Mouse (Mus musculus) kidney, postnatal 0 days (tissue): ENCODE measurements at regions not wholly inside any gene's neighbourhood (a gene's known extent, or its start where the extent isn't known, plus 50 kb on each side); places are given as distances from the start of the nearest gene placed in this dataset.
A peak's percentile ranks its signal among the peaks of the same experiment; 100 is the strongest.

ENCODE experiments used
- ATAC-seq: fragments of 200-750 bp; cut with Nextera tagmentation; replicated peaks from 2 replicates; pipeline ENCODE4 v1.8.0; 2017; ENCODE audit warnings: low read depth, moderate number of reproducible peaks, moderate TSS enrichment, moderate library complexity; ENCODE audit not compliant: low FRiP score
- DNase-seq: peaks from one replicate; pipeline ENCODE4 v3.0.0-alpha.2; 2016; ENCODE audit warnings: low spot score
- H3K27ac ChIP-seq: fragments of 300-500 bp; sonication (generic); 2 replicates; pipeline ENCODE4 v1.5.1; 2014; ENCODE audit warnings: mild to moderate bottlenecking
- H3K27me3 ChIP-seq: fragments of 300-500 bp; sonication (generic); 2 replicates; pipeline ENCODE4 v1.6.1; 2014; ENCODE audit warnings: low read length, mixed read lengths; ENCODE audit not compliant: insufficient read depth
- H3K36me3 ChIP-seq: fragments of 300-500 bp; sonication (generic); 2 replicates; pipeline ENCODE4 v1.6.1; 2014; ENCODE audit warnings: low read length, mixed read lengths; ENCODE audit not compliant: insufficient read depth
- H3K4me1 ChIP-seq: fragments of 300-500 bp; sonication (generic); replicated peaks from 2 replicates; pipeline ENCODE4 v1.6.1; 2014; ENCODE audit warnings: antibody characterized with exemption, low read length, mixed read lengths; ENCODE audit not compliant: insufficient read depth
- H3K4me2 ChIP-seq: fragments of 300-500 bp; sonication (generic); 2 replicates; pipeline ENCODE4 v1.6.1; 2014; ENCODE audit warnings: mild to moderate bottlenecking, low read length, moderate library complexity, mixed read lengths
- H3K4me3 ChIP-seq: fragments of 300-500 bp; sonication (generic); replicated peaks from 2 replicates; pipeline ENCODE4 v1.5.1; 2014; ENCODE audit warnings: low read depth, low read length
- H3K9ac ChIP-seq: fragments of 300-500 bp; sonication (generic); 2 replicates; pipeline ENCODE4 v1.6.1; 2014; ENCODE audit warnings: low read depth, low read length
- H3K9me3 ChIP-seq: fragments of 300-500 bp; sonication (generic); replicated peaks from 2 replicates; pipeline ENCODE4 v1.6.1; 2016; ENCODE audit warnings: low read length, inconsistent platforms, mixed read lengths
- CTCF ChIP-seq: IDR thresholded peaks from 2 replicates; pipeline ENCODE4 v1.5.1; 2016; ENCODE audit warnings: antibody characterized with exemption, low read depth, mild to moderate bottlenecking, moderate library complexity
- WGBS: fragments of 180-500 bp; shearing (Covaris S2); extraction: QIAGEN DNeasy Blood & Tissue Kit; methylation state at CpG from one replicate; pipeline ENCODE4 v1.1.7; 2014; 5-methylcytosine and 5-hydroxymethylcytosine counted together

DNA sequence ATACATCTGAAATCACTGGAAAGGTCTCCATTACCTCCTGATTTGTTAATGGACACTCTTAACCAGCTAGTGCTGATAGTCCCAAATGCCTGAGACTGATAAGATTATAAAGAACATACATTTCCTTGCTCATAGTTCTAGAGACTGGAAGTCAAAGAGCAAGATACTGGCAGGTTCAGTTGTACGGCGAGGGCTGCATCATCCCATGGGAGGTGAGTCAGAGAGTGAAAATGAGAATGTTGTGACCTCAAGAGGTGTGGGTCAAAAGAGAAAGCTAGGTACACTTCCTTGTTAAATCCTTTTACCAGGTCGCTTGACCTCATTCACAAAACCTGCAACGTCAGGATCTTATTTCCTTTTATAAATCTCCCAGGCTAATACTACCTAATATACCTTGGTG is 72.7 kb upstream of the Klf12 start:
- no peak for ATAC-seq
- no peaks in the 10 kb centered on the region for H3K4me1 ChIP-seq
- no peaks in the 10 kb centered on the region for H3K9me3 ChIP-seq
- H3K4me2 ChIP-seq: no peak overlapping the region
- H3K27me3 ChIP-seq: no peaks in the 10 kb centered on the region
- H3K4me3 ChIP-seq: no peak overlapping the region
- WGBS: 73% methylated on average over 4 of the region's 4 CpGs
- H3K36me3 ChIP-seq: no peaks in the 10 kb centered on the region
- no peak overlapping the region for H3K27ac ChIP-seq
- TF ChIP-seq CTCF: no peak
- no peak for DNase-seq
- no peak overlapping the region for H3K9ac ChIP-seq

DNA sequence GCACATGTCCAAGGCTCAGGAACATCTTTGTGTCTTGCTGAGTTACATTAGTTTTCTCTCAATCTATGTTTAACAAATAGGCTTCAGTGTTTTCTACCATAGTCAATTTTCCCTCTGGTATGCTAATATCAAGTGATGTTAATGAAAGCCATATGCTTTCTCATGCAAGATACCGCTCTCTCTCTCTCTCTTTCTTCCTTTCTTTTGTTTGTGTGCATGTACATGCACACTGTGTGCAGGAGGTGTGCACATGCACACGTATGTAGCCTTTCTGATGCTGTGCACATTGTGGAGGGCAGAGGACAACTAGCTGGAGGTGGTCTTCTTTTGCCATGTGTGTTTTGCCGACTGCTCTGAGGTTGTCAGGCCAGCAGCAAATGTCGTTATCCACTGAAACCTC is 69.0 kb upstream of the Klf12 start:
- DNase-seq (no peak), ATAC-seq (no peak)
- Histone ChIP-seq H3K4me3 (no peak overlapping the region), H3K27me3 (no peaks in the 10 kb centered on the region), H3K9me3 (no peaks in the 10 kb centered on the region), H3K27ac (no peak overlapping the region), H3K36me3 (no peaks in the 10 kb centered on the region), H3K9ac (no peak overlapping the region), H3K4me2 (no peak overlapping the region), H3K4me1 (no peaks in the 10 kb centered on the region)
- TF ChIP-seq CTCF: no peak
- 58% methylated on average over 4 of the region's 4 CpGs for WGBS

DNA sequence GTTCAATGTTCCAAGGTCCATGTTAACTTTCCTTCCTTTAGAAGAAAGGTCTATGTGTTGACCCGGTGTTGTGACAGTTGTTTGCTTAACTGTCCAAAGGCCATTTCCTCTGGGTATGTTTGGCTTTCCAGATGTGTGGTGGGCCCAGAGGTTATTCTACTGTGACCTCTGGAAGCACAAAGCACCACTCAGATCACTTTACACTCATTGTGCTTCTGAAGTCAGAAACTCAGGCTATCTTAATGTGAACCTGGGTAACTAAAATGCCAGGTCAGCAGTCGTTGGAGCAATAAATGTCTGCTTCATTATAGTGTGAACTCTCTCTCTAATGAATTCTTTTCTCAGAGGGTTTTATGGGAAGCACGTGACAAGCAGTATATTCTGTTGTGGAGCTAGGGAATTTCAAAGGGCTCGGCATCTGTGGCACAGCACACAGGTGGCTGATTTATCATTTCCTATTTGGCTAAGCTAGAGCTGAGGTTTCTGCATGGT is 68.5 kb upstream of the Klf12 start:
- TF ChIP-seq CTCF: no peak

DNA sequence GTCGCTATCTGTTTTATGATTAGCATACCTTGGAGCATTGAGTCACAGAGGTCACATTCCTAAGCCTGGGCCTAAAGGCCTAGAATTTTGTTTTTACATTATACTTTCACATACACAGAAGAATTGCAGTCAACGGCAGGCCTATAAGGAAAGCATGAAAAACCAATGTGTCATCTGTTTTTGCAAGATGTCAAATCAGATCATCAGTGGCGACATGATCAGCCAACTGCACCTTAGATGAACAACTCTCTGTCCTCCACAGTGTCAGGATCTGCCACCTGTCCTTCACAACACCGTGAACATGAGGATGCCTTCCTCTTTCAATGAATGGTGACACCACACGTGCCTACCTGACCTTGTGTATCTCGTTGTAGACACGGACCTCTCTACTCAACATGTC is 66.5 kb upstream of the Klf12 start:
- ATAC-seq: no peak
- H3K9ac ChIP-seq: no peak overlapping the region
- TF ChIP-seq CTCF: no peak
- 92% methylated on average over 7 of the region's 7 CpGs for WGBS
- no peak for DNase-seq
- H3K4me1 ChIP-seq: no peaks in the 10 kb centered on the region
- H3K9me3 ChIP-seq: no peaks in the 10 kb centered on the region
- no peak overlapping the region for H3K27ac ChIP-seq
- no peak overlapping the region for H3K4me2 ChIP-seq
- H3K4me3 ChIP-seq: no peak overlapping the region
- H3K27me3 ChIP-seq: no peaks in the 10 kb centered on the region
- H3K36me3 ChIP-seq: no peaks in the 10 kb centered on the region

More for the DNA sequence above, 68.5 kb upstream of the Klf12 start:
- Histone ChIP-seq H3K4me2 (no peak overlapping the region), H3K36me3 (no peaks in the 10 kb centered on the region), H3K9ac (no peak overlapping the region), H3K27ac (no peak overlapping the region), H3K9me3 (no peaks in the 10 kb centered on the region), H3K27me3 (no peaks in the 10 kb centered on the region), H3K4me1 (no peaks in the 10 kb centered on the region), H3K4me3 (no peak overlapping the region)
- peak; percentile 66 for DNase-seq
- 4% methylated on average over 4 of the region's 4 CpGs for WGBS
- ATAC-seq: peak; percentile 80

DNA sequence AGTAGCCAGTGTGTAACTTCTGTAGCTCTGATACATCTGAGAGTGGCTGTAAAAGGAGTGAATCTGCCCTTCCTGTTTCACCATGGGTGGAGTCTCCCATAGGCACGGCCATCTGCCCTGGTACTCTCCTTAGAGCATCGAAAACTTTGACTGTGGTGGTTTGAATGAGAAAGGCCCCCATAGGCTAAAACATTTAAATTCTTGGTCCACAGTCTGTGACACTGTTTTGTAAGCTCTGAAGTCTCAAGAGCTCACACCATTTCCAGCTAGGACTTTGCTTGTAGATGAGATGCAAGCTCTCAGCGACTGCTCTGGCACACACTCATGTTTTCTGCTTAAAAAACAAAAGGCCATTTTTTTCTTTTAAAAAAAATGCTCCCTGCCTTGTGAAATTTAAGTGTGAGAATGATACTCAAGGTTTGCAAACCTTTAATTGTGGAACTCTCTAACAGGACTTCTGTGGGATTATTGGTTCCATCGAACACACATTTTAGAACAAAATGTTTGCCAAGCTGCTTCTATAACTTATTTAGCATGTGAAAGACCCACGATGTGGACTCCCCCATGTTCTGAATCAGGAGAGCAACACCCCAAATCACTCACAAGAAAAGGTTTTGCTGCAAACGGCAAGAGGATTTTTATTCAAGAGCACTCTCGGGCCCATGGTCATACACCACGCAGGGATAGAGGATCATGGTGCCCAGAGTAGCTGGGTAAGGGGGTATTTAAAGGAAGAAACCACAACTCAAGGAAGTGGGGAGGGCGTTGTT is 65.7 kb upstream of the Klf12 start:
- DNase-seq: no peak
- WGBS: 89% methylated on average over 9 of the region's 9 CpGs
- ATAC-seq: no peak
- no peaks in the 10 kb centered on the region for H3K9me3 ChIP-seq
- H3K27me3 ChIP-seq: no peaks in the 10 kb centered on the region
- no peak overlapping the region for H3K4me3 ChIP-seq
- H3K9ac ChIP-seq: no peak overlapping the region
- TF ChIP-seq CTCF: no peak
- H3K4me2 ChIP-seq: no peak overlapping the region
- no peak overlapping the region for H3K27ac ChIP-seq
- H3K36me3 ChIP-seq: no peaks in the 10 kb centered on the region
- H3K4me1 ChIP-seq: no peaks in the 10 kb centered on the region

DNA sequence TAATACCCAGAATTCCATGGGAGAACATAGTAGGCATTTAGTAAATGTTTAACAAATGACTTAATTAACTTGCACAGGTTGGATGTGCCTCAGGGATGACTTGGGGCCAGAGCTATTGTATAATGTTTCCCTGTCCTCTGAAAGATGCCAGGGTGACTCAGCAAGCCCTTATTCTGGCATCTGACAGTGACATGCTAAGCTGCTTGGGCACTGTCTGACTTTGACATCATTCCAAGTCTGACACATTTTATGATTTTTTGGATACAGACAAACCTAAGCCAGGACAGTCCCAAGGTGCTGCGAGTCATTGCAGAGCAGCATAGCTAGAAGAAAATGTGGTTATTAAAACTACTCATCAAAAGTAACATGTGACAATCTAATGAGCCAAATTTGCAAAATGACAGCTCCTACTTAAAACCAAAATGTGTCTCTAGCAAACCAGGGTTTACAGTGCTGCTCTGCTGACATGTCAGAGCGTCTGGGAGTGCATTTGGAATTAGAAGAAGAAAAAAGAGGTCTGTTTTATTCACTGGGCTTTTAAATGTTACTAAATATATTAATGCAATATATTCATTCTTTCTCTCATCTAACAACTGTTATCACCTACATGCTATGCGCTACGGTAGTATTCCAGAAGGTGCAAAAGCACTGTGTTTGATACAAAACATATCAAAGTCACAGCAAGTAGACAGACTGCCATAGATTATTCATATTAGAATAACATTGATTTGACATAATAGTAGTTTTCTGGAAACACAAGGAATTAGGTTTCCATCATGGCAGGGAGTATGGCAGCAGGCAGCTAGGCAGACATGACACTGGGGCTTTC is 64.1 kb upstream of the Klf12 start:
- Histone ChIP-seq H3K4me3 (no peak overlapping the region), H3K27ac (no peak overlapping the region), H3K36me3 (no peaks in the 10 kb centered on the region), H3K9ac (no peak overlapping the region), H3K27me3 (no peaks in the 10 kb centered on the region), H3K4me1 (no peaks in the 10 kb centered on the region), H3K9me3 (no peaks in the 10 kb centered on the region), H3K4me2 (no peak overlapping the region)
- TF ChIP-seq CTCF: no peak
- ATAC-seq (no peak), DNase-seq (no peak)
- 86% methylated on average over 4 of the region's 4 CpGs for WGBS
